Mouse (Mus musculus) gastrocnemius, postnatal 14 days (tissue): ENCODE measurements at regions not wholly inside any gene's neighbourhood (a gene's known extent, or its start where the extent isn't known, plus 50 kb on each side); places are given as distances from the start of the nearest gene placed in this dataset.

Source experiments
- DNase-seq: peaks from one replicate; pipeline ENCODE4 v3.0.0; 2021; ENCODE audit warnings: mixed read lengths
- intact Hi-C: fragments of 180-260 bp; cut with DNase I; formaldehyde crosslinking; loops from one replicate; pipeline ENCODE4 v1.15.1; 2025; ENCODE audit warnings: low total_unique reads

GRCm38 (mm10) chr3:80211323-80212109 lies 327.2 kb downstream of the Fam198b start:
- intact Hi-C loops, result no loop called here
- no peak for DNase-seq

GRCm38 (mm10) chr3:80248611-80249010 lies 364.3 kb downstream of the Fam198b start:
- intact Hi-C loops, result no loop called here
- DNase-seq, result no peak

GRCm38 (mm10) chr3:80249974-80250373 lies 365.6 kb downstream of the Fam198b start:
- DNase-seq, result no peak
- intact Hi-C loops, result no loop called here

DNA sequence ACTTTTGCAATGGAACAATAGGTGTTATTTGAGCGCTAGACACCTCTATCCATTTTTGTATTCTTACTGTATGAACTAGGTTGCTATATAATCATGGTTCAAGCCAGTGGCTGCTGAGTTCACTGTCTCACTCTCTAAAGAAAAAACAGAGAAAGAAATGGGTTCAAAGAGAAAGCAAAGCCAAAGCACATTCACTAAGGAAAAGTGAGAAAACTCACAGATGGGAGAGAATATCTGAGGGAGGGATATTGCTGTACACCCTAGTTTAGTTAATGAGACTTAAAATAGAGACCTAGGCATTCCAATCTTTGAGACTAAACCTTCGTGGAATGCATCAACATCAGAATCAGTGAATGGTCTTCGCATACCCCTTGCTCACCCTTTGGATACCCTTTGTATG lies 371.0 kb downstream of the Fam198b start:
- intact Hi-C loops, result no loop called here

DNA sequence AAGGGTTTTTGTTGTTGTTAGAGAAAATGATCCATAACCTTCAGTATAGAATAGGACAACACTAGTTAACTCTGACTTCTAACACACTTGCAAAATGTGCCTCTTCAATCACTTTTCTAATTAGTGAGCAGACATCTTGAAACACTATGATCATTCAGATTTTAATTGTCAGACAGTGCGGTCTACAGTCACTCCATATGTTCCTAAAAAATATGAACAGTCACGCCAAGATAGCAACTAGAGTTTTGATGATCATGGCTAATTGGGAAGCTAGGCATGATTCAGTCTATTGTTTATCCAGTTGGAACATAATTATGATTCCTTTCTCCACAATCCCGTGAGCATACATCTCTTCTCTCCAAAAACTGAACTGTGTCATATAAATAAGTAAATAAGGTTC lies 372.1 kb downstream of the Fam198b start:
- intact Hi-C loops, result no loop called here
- no peak for DNase-seq

More for the DNA sequence above, 371.0 kb downstream of the Fam198b start:
- no peak for DNase-seq

- intact Hi-C loops, result no loop called here
- no peak for DNase-seq
Measured at GRCm38 (mm10) chr3:80263095-80263494, 378.8 kb downstream of the Fam198b start.

- intact Hi-C loops, result no loop called here
- no peak for DNase-seq
Measured at GRCm38 (mm10) chr3:80284656-80285055, 400.3 kb downstream of the Fam198b start.

DNA sequence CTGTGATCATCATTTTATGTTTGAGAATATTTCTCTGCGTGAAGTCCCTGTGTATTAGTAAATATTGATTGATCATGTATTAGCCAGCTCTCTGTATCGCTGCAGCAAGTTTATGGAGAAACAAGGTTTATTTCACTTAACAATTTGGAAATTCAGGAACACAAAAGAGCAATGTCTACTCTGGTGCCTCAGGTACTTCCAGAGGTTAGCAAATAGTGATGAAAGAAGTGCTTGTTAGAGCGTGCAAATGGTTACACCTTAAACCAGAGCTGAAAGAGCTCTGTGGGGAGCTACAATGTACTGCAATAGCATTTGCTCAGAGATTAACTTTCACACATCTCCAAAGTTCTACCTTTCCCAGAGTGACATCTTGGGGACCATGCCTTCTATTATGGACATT lies 400.9 kb downstream of the Fam198b start:
- intact Hi-C loops, result no loop called here
- DNase-seq, result no peak

GRCm38 (mm10) chr3:80293485-80293884 lies 409.2 kb downstream of the Fam198b start:
- intact Hi-C loops, result no loop called here
- no peak for DNase-seq

GRCm38 (mm10) chr3:80307632-80308031 lies 423.3 kb downstream of the Fam198b start:
- no peak for DNase-seq
- intact Hi-C loops, result no loop called here

DNA sequence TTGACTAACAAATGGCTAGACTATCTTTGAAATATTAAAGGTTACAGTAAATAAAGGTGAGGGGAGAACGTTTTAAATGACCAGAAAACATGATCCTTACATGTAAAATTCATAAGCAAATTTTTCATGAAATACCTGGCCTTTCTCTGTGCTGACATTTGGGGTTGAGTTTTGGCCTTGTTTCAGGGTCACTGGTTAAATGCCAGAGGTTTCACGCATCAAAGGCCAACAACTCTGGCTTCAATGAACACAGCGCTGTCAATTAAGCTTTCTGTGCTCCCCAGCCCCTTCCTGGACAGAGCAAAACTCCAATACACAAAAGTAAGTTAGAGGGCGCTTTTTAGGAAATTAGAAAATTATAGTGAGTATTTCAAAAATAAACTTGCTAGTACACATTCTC lies 425.6 kb downstream of the Fam198b start:
- DNase-seq, result no peak
- intact Hi-C loops, result no loop called here

DNA sequence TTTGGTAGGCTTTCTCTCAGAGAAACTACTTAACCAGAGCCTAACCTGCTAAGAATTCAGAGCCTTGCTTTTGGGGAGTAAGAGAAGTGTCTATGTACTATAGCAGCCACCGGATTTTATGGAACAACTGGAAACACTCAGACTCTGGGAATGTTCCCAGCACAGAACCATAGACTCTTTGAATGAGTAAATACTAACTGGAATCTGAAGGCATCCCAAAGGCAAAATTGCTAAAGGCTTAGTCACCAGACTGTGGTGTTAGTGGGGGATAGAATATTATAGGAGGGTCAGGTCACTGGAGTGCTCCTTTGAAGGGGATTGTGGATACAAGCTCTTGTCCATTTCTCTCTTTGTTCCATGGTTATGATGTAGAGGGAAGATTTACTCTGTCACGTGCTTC lies 427.4 kb downstream of the Fam198b start:
- no peak for DNase-seq
- intact Hi-C loops, result no loop called here

DNA sequence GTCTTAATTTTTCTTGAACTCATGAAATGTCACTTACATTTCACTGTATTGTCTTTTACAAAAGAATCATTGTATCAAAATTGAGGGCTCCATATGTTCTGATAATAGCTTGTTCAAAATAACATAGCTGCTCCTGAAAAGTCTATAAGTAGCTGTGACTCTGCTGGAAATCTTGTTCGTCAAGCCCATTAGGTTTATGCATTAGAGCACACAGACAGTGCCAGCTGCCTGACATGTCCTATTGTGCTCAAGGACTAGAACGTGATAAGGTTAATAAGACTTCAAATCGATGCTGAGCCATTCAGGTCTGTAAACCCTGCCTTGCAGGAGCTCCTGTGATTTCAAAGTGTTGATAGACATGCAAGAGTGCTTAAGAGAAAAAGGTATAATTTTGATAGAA lies 438.0 kb downstream of the Fam198b start:
- no peak for DNase-seq
- intact Hi-C loops, result no loop called here

GRCm38 (mm10) chr3:80324726-80325125 lies 440.4 kb downstream of the Fam198b start:
- DNase-seq, result no peak
- intact Hi-C loops, result no loop called here

- intact Hi-C loops, result no loop called here
- no peak for DNase-seq
Measured at GRCm38 (mm10) chr3:80331776-80332175, 447.4 kb downstream of the Fam198b start.

- DNase-seq, result no peak
- intact Hi-C loops, result no loop called here
Measured at GRCm38 (mm10) chr3:80334446-80334893, 450.1 kb downstream of the Fam198b start.

DNA sequence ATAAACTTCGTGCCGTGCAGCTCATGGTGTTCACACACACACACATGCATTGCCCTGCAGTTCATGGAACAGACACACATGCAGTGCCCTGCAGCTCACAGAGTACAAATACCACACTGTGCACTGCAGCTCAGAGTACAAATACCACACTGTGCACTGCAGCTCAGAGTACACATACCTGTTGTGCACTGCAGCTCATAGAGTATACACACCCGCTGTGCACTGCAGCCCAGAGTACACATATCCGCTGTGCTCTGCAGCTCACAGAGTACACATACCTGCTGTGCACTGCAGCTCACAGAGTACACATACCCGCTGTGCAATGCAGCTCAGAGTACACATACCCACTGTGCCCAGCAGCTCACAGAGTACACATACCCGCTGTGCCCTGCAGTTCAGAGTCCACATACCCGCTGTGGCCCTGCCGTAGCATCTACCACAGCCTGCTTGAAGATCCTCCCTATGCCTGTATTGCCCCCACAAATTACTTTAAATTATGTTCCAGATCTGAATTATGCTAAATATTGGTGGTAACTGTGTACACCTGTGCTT lies 451.9 kb downstream of the Fam198b start:
- DNase-seq, result no peak
- intact Hi-C loops, result no loop called here

DNA sequence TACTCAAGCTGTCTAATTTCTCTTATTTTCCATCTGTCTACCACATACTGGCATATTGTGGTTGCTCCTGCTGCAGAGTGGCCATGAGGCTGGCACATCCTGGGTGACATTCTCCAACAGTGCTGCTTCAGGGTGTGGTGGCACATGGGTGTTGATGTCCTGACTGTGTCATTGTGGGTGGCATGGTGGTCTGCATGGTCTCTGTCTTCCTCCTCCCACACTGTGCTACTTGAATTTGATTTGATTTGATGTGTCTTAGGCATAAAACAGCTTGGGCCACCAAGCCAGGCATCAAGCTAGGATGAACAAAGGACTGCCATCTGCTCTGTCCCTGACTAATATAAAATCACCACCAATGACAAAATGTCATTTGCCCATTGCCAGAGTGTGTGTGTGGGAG lies 434.7 kb downstream of the Gria2 start:
- intact Hi-C loops, result no loop called here
- DNase-seq, result no peak

DNA sequence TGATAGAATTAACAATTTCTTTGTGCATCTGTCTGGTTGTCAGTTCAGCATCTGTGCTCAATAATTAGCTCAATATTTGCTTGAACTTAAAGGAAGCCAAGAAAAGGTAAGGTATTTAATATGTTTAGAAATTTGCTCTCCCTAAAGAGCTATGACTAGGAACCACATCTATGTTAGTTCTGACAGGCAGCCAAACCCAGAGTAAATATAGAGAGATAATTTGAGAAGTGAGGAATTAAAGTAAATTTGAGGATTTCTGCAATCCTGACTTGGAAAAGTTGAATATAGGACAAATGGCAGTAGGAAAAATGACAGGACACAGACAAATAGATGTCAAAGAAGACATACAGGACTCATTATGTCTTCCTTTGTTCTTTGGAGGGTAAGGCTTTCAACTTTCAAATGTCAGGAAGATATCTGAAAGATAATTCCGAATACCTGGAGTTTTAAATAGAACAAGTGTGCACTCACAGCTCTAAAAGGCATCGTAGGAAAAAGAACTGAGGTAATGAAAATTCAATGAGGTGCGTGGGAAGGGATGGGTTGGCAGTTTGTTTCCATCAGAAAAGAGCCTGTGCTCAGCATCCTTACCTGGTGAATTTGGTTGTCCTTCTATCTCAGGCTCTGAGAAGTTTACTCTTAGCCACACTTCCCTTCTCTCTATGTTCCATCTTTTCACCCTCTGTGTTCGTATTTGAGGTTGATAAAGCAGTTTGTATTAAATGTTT lies 433.3 kb downstream of the Gria2 start:
- no peak for DNase-seq
- intact Hi-C loops, result no loop called here

- DNase-seq, result no peak
- intact Hi-C loops, result no loop called here
Measured at GRCm38 (mm10) chr3:80372436-80372835, 430.2 kb downstream of the Gria2 start.

- intact Hi-C loops, result no loop called here
- DNase-seq, result no peak
Measured at GRCm38 (mm10) chr3:80385986-80386385, 416.6 kb downstream of the Gria2 start.
